Mouse (Mus musculus) Patski (cell line): ENCODE measurements around the gene U2af1. TPM values are rescaled to one million over a fixed set of nuclear protein-coding genes. Genes with fewer than 3 reads are reported as not detected.
A peak's percentile ranks its signal among the peaks of the same experiment; 100 is the strongest.
"Not testable (repeated sequence)": the region's sequence is repeated elsewhere in the genome, so short reads cannot be mapped to it uniquely, and the experiment has no call there.

ENCODE experiments used
- ATAC-seq: fragments of 100-300 bp; one replicate; pipeline ENCODE4 v1.8.0; 2021
- CTCF ChIA-PET: fragments of 350-600 bp; sonication (Branson Sonifier 250); formaldehyde crosslinking; loops from one replicate; lab custom pipeline; 2022; ENCODE audit warnings: inconsistent platforms; lab: Charles Lee
- POLR2A ChIA-PET: fragments of 350-600 bp; sonication (Branson Sonifier 250); formaldehyde crosslinking; loops from one replicate; lab custom pipeline; 2022; ENCODE audit warnings: antibody characterized with exemption, inconsistent platforms; lab: Charles Lee
- DNase-seq: peaks from one replicate; pipeline ENCODE4 v3.0.0-alpha.2; 2011; ENCODE audit warnings: low read depth, low spot score
- H3K27me3 ChIP-seq: fragments of 371-371 bp; one replicate; pipeline ENCODE4 v1.5.1; 2021
- CTCF ChIP-seq: fragments of 100-300 bp; IDR thresholded peaks from one replicate; pipeline ENCODE4 v1.5.1; 2021
- in situ Hi-C: fragments of 300-500 bp; cut with MboI; formaldehyde crosslinking; loops from 3 replicates; pipeline ENCODE4 v1.11.1; 2018; ENCODE audit warnings: low pct_unique_long_range_greater_than_20kb, mixed read lengths
- polyA plus RNA-seq: library from polyadenylated mRNA; unstranded; gene quantifications from one replicate; pipeline ENCODE4 v1.2.3, GENCODE M21; 2021

U2af1 gene
- polyA plus RNA-seq, 1 experiment from 2014 or later, result 167 TPM

DNA sequence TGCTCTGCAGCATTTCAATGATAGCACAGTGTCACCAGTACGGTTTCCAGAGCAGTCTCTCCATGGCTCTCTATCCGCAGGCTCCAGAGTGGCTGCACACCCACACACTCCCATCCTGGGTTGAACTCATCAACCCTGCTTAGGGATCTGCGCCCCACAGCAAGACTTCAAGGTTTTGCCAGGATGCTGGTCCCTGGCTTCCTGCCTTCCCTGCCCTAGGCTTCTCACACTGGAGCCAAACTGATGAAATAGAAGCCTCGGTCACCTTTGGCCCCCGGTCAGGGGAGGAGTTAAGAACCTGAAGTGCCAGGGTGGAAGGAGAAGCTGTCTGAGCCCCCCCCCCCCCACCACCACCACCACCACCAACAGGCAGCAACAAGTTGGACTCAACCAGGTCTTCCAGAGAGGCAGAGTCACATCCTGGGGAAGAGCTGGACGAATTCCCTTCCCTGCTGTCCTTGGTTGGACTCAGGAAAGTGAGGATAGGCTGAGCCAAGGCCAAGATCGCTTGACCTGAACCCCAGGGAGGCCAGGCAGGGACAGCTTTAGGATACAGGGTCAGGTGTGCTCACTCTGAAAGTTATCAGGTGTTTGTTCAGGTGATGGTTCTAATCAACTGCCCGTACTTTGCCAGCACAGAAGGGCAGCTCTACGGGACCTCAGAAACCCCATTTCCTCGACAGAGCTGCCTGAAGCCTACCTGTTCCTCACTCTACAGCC is 27.5 kb downstream of the U2af1 start:
- no peak for TF ChIP-seq CTCF
- DNase-seq (no peak), ATAC-seq (no peak)
- ChIA-PET CTCF (no interaction called here), POLR2A (interaction anchor here (0.7 to 0.8 kb wide), 2 partner anchors 10 to 54 kb away, joined by 4 to 6 read pairs; no protein-coding TSS in a partner anchor)
- H3K27me3 ChIP-seq, result no peaks in the 10 kb centered on the region
- in situ Hi-C loops, result no loop called here

DNA sequence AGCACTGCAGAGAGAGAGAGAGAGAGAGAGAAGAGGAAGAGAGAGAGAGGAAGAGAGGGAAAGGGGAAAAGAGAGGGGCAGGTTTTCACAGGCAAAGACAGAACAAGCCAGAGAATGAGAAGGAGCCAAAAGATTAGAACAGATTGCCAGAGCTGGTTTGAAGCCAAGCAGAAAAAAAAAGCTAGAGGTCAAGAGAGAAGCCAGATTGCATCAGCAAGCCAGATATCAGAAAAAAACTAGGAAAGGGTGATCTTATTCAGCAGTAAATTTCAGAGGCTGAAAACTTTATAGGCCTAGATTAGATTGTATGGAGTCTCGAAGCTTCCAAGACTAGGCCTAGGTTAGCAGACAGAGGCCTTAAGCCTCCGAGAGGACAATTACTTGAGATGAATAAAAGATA is 30.7 kb downstream of the U2af1 start:
- no peak for TF ChIP-seq CTCF
- ATAC-seq, result no peak
- in situ Hi-C loops, result no loop called here
- ChIA-PET POLR2A (no interaction called here), CTCF (interaction anchor here (0.7 kb wide), 1 partner anchor 23 kb away, joined by 3 read pairs; no protein-coding TSS in a partner anchor)
- no peaks in the 10 kb centered on the region for H3K27me3 ChIP-seq
- DNase-seq, result no peak

DNA sequence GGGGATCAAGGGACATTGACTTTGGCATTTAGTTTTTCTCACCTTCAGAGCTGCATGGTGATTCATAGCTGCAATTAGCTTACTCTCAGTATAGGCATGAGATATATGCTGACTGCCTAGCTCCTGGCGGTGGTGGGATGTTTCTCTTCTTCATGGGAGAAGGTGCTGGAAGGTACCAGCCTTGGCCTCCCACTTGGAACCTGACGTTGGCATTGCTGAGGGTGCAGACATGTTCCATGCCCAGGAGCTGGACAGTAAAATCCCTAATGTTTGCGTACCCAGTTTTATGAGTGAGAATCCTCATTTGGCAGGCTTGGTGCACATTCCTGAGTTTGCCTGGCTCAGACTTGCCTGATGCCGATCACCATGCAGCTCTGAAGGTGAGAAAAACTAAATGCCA is 35.6 kb downstream of the U2af1 start:
- no peak for TF ChIP-seq CTCF
- ChIA-PET POLR2A (no interaction called here), CTCF (no interaction called here)
- no peak for ATAC-seq
- no peak for DNase-seq
- in situ Hi-C loops, result no loop called here
- no peaks in the 10 kb centered on the region for H3K27me3 ChIP-seq

DNA sequence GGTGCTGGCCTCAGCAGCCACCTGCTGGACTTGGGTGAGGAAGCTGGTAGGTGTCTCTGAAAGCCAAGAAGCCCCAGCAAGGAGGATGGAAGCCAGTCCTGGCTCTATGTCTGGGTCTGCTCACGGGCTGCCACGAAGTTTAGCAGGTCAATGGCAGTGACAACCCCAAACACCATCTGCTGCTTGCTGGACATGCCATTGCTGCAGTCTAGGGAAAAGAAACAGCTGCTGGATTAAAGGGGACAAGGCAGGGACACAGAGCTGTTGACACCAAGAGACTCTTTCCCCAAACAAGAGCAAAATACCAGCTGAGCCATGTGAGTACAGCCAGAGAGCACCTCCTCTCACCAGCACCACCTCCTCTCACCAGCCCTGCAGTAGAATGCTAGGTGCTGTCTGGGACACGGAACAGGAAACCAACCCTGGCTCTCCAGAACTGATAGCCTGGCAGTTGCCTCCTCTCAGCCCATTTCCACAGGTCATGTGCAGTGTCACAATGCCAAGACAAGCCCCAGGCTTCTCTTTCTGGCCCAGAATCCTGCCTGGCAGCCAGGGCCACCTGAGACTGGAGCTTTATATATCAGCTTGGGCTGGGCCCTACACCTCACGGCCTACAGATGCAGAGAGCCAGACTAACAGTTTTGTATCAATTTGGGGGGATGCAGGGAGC is 45.5 kb downstream of the U2af1 start:
- no peak for ATAC-seq
- no peak for DNase-seq
- H3K27me3 ChIP-seq, result no peaks in the 10 kb centered on the region
- ChIA-PET POLR2A (interaction anchor here (0.6 kb wide), 1 partner anchor 73 kb away, joined by 3 read pairs; no protein-coding TSS in a partner anchor), CTCF (no interaction called here)
- in situ Hi-C loops, result no loop called here
- TF ChIP-seq CTCF, result no peak

DNA sequence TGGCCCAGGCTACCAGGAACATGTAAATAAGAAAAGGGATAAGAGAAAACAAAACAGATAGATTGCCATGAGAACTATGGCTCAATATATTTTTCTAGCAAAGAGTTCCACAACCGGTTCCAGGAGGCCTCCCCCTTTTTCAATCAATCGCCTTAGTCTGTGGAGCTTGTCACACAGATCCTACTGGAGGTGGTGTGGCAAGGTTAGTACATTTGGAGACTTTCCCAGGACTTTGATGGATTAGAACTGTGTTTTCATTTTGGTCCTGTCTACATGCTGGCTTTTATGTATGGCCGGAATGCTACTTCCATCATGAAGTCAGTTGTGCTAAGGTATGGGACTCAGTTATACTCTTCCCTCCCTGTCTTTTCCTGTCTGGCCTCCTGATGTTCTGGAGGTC is 48.8 kb downstream of the U2af1 start:
- no peak for ATAC-seq

DNA sequence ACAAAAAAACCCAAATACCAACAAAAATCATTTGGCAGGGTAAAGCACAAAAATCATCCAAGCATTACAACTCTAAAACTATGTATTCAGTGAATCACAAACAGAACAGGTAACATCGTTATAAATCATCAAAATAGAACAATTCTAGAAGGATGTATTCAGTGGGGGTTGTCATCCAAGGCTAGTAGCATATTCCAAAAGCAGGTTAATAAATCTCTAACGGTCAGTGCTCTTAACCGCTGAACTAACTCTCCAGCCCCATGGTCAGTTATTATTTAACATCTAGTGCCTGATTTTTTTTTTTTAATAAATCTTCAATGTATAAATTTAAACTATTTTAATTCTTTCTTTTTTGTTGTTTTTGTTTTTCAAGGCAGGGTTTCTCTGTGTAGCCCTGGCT is 49.5 kb downstream of the U2af1 start:
- DNase-seq, POLR2A ChIA-PET, ATAC-seq, H3K27me3 ChIP-seq, in situ Hi-C loops, CTCF ChIA-PET: not testable (repeated sequence)

More for the DNA sequence above, 48.8 kb downstream of the U2af1 start:
- no peak for TF ChIP-seq CTCF
- CTCF ChIA-PET, result no interaction called here
- no peak for DNase-seq
- in situ Hi-C loops, result no loop called here
- no peaks in the 10 kb centered on the region for H3K27me3 ChIP-seq
- POLR2A ChIA-PET, result no interaction called here

DNA sequence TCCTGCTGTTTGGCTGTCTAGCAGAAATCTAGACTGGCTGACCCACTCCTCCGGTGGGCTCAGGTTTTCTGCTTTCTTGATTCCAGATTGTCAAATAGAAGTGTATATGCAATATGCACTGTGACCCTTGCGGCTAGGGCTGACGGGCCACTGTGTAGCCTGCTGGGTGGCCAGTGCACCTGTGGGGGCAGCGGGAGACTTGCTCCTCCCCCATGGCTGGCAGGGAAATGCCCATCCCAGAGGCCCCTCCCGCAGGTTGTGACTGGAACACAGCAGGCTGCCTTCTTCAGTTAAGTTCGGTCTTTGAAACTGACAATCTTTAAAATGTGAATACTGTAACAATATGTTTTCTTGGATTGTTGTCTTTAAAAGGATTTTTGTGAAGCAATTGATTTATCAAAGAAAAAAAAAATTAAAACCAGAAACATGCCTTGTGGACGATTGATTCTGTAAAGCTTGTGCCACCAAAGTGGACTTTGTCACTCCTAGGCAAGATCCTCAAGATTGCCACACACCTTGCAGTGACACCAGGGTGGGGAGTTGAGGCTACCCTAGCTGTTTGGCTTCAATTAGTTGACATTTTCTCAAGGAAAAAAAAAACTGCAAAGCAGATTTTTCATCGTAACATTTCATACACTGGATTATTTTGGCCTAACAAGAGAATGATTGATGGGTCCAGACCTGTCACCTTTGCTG is 51.3 kb downstream of the U2af1 start:
- in situ Hi-C loops, result no loop called here
- H3K27me3 ChIP-seq, result no peaks in the 10 kb centered on the region
- ChIA-PET CTCF (interaction anchor here (0.6 to 1.6 kb wide), 3 partner anchors 9 to 27 kb away, joined by 3 read pairs; no protein-coding TSS in a partner anchor), POLR2A (interaction anchor here (0.6 kb wide), 1 partner anchor 659 kb away, joined by 3 read pairs; no protein-coding TSS in a partner anchor)
- no peak for ATAC-seq
- TF ChIP-seq CTCF, result no peak
- DNase-seq, result no peak

DNA sequence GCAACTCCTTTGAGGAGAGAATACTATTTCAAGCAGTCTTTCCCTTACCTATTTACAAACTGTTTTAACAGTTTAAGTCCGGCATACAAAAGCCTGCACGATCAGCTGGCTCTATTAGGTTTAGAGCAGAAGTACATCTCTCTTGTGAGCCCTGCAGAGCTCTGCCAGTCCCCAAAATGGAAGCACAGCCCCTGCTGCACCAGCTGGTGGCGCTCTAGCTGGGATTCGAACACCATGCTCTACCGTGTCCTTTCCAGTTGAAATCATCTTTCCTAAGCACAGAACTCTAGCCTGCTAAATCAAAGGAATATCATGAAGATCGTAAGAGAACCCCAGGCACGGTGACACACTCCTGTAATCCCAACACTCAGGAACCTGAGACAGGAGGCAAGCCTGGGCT is 52.3 kb downstream of the U2af1 start:
- DNase-seq (no peak), ATAC-seq (peak; percentile 39)
- in situ Hi-C loops, result no loop called here
- H3K27me3 ChIP-seq, result no peaks in the 10 kb centered on the region
- ChIA-PET CTCF (interaction anchor here (0.6 to 1.6 kb wide), 3 partner anchors 10 to 88 kb away, joined by 3 read pairs; no protein-coding TSS in a partner anchor), POLR2A (interaction anchor here (0.6 kb wide), 2 partner anchors 89 to 280 kb away, joined by 3 to 5 read pairs; no protein-coding TSS in a partner anchor)
- no peak for TF ChIP-seq CTCF

DNA sequence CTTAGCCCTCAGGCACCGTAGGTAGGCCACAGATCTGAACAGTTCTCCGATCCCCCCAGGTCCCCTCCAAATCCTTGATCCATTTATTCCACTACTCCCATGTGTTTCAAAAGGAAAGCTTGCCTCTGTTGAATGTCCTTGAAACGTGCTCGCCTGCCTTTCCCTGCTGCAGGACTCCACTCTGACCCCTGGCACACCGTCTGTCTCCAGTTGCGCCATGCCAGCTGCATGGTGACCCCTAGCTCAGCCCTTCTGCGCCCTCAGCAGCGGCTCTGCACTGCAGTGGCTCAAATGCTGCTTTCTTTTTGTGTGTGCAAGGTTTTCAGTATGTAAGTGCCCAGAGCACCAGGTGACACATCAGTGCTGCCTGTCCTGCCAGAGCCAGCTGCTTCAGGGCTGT is 60.1 kb downstream of the U2af1 start:
- H3K27me3 ChIP-seq, result no peaks in the 10 kb centered on the region
- ChIA-PET CTCF (interaction anchor here (1.5 to 1.6 kb wide), 2 partner anchors 9 to 24 kb away, joined by 4 read pairs; no protein-coding TSS in a partner anchor), POLR2A (no interaction called here)
- no peak for TF ChIP-seq CTCF
- ATAC-seq (no peak), DNase-seq (no peak)
- in situ Hi-C loops, result no loop called here

DNA sequence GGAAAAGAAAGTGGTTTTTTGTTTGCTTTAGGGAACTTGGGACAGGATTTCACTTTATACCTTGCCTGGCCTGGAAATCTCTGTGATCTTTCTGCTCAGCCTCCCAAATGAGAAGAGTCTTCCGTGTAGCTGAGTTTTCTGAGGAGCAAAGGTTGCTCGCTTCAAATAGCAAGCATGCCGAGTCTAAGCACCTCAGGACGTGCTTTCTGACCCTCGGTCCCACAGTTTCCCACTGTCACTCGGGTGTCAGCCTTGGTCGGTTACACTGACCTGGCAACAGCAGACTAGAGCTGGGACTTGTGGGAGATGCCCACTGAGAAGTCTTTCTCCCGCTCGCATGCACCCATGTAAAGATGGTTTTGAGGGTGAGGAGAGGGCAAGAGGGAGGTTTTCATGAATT is 60.7 kb downstream of the U2af1 start:
- ATAC-seq (no peak), DNase-seq (no peak)
- in situ Hi-C loops, result no loop called here
- ChIA-PET CTCF (interaction anchor here (1.5 to 1.6 kb wide), 2 partner anchors 9 to 24 kb away, joined by 4 read pairs; no protein-coding TSS in a partner anchor), POLR2A (no interaction called here)
- no peak for TF ChIP-seq CTCF
- no peaks in the 10 kb centered on the region for H3K27me3 ChIP-seq

Other genes starting within 250 kb of the U2af1 start
- 28.9 TPM for gene Wdr4, start 138.9 kb downstream of the U2af1 start, polyA plus RNA-seq
- 246 TPM for gene Ndufv3, start 138.8 kb downstream of the U2af1 start, polyA plus RNA-seq
- gene Pknox1, start 94.2 kb downstream of the U2af1 start, polyA plus RNA-seq, result 17.8 TPM
- gene Cbs, start 21.7 kb downstream of the U2af1 start, polyA plus RNA-seq, result 17.4 TPM
- gene Cryaa, start 18.9 kb upstream of the U2af1 start, polyA plus RNA-seq, result not detected
- 37.1 TPM for gene Sik1, start 196.9 kb upstream of the U2af1 start, polyA plus RNA-seq